Mouse (Mus musculus): ENCODE measurements at regions not wholly inside any gene's neighbourhood (a gene's known extent, or its start where the extent isn't known, plus 50 kb on each side); places are given as distances from the start of the nearest gene placed in this dataset.
"Not testable (repeated sequence)": the region's sequence is repeated elsewhere in the genome, so short reads cannot be mapped to it uniquely, and the experiment has no call there.

DNA sequence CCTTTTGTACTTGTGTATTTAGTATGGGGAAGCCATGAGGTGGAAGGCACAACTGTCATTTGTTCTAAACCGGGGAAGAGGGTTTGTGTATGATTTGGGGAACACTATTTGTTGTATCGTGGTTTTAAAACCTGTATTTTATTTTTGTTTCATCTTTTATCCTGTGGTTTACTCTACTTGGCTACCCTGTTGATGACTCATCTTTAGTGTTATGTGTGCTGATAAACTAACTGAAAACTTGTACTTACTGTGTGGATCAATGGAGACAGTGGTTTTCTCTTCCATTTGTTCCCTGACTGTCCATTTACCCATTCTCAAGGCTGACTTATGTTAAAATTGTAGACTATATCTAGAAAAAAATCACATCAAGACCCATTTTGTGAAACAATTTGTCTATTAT, 512.8 kb downstream of the Serpinb8 start:
- no peak for DNase-seq (ENCODE audit: extremely low spot score)

DNA sequence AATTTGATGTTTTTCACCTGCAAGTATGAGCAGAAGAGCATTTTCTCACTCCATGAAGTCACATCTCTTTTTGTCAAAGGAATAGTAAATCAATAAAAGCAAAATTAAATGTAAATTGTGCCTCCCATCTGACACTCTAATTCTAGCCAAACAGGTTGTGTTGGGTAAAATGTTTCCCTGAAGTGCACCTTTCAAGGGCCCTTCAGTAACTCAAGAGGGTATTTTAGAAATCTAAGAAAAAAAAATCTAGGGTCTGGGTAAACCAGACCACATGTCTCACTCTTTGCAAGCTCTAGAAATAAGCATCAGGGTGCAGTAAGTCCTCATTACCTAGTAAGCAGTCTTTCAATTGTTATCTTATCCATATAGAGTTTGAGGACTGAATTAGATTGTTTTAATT, 521.2 kb downstream of the Serpinb8 start:
- no peak for DNase-seq (ENCODE audit: extremely low spot score)

GRCm38 (mm10) chr1:108127393-108127792, 537.6 kb downstream of the Serpinb8 start:
- no peak for DNase-seq (ENCODE audit: extremely low spot score)

- no peak for DNase-seq (ENCODE audit: extremely low spot score)
Observed at GRCm38 (mm10) chr1:108132006-108132405, 542.2 kb downstream of the Serpinb8 start.

- DNase-seq (ENCODE audit: extremely low spot score) = not testable (repeated sequence)
Observed at GRCm38 (mm10) chr1:108135346-108135745, 545.5 kb downstream of the Serpinb8 start.

DNA sequence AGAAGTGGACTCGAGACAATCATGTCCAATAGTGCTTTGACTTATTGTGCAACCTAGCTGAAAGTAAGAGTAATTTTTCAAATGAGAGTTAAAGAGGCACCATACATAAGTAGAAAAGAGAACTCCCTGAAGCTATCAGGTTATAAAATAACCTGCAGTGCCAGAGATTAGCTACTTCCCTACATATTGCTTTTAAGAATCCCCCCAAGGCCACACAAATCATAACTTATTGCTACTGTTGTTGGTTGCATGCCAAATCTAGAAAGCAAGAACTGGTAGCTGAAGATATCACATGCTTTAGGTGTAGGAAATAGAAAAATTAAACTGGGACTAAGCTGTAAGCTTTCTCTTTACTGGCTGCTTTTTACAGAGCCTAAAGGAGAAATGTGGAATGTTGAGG, 554.3 kb downstream of the Serpinb8 start:
- no peak for DNase-seq (ENCODE audit: extremely low spot score)

DNA sequence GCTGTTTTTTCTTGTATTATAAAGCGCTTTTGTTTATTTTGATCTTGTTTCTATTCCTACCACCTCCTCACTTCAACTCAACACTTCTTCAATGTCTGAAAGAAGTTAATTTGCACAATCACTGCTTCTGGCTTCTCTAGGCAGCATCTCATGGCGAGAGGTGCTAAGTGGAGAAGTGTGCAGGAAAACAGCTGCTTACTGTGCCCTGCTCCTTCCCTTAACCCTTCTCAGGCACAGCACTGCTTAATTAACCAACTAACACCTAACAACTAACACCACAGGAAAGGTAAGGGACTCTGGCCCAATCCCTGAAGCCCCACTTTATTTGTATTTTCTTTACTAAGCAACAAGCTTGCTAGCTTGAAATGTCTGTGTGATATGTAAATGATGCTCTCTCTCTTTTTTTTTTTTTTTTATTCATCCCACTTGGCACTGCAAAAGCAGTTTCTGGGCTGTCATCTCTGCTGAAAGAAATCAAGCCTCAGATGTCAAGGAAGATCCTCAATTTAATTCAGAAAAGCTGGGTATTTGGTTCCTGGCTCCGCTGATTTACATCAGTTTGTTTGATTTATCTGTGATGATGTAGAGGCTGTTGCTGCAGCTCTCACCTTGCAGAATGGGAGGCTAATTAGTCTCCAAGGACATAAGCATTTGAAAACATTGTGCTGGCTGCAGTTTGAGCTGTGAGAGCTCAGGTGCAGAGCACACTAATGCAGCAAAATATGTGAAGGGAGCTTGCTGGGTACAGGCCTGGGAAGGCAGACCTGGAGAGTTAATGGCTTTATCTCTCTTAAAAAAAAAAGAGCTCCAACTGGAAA, 591.8 kb downstream of the Serpinb8 start:
- no peak for DNase-seq (ENCODE audit: extremely low spot score)

DNA sequence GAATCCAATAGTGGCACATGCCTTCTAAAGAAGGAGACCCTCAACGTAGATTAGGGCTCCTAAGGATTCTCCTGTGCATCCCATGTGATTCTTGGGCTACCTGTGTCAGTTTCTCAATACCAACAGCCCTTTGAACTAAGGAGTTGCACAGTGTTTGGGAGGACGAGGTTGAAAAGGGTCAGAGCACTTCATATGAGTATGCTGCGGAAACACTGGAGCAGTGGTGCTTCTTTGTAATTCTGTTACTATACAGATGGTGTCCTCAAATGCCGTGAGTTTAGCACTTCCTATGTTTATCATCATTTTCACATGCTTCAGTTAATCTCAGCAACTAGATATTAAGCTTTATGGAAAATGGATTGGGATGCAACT, 592.3 kb downstream of the Serpinb8 start:
- DNase-seq (ENCODE audit: extremely low spot score) = no peak

DNA sequence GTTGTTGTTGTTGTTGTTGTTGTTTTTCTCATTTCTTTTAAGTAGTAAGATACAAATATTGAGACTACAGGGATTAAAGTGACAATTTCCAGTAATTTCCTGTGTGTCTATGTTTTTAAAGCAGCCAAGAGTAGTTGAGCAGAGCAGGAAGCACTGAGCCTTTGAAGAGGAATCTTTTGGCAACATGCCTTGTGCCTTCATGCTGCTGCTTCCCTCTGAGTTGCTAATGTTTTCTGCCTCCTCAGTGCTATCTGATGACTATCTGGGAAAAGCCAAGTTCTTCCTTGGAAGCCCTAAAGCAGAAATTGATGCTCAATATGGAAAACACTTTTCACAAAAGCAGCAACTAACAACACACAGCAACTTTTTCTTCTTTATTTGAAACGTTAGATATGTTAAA, 634.2 kb downstream of the Serpinb8 start:
- DNase-seq (ENCODE audit: extremely low spot score) = no peak

GRCm38 (mm10) chr1:108240152-108240551, 650.3 kb downstream of the Serpinb8 start:
- DNase-seq (ENCODE audit: extremely low spot score) = no peak

GRCm38 (mm10) chr1:108255147-108255546, 665.3 kb downstream of the Serpinb8 start:
- no peak for DNase-seq (ENCODE audit: extremely low spot score)

GRCm38 (mm10) chr1:108259355-108259754, 669.5 kb downstream of the Serpinb8 start:
- no peak for DNase-seq (ENCODE audit: extremely low spot score)

DNA sequence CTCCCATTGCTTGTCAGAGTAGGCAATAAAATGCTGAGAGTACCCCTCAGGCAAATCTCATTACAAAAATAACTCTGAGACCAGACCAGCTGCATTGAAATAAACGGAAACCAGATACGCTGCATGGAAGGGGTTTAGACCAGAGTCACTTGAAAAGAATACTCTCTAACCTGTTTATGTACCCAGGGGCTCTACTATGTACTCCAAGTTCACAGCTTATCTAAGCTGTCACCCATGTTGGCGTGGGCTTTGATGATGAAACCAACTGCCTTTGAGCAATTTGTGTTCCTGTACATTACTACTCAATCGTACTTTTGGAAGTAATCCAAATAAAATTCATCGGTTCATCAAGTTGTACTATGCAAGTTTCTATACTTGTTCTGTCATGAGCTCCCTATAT, 692.3 kb downstream of the Serpinb8 start:
- DNase-seq (ENCODE audit: extremely low spot score) = no peak

DNA sequence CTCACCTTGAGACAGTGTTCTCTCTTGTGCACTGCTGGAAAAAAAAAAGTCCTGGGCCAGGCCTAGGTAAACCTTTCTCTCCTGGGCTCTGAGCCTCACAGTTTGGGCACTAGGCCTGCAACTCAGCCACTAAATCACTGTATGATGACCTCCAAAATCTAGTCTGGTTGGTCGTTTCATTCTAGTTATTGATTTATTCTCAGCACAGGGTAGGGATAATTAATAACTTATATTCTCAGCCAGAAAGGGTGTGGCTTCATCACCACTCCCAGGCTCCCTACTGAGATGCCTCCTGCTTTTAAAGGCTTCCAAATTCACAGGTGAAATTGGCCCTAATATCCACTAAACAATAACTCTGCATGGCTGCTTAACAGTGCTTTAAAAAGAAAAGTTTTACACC, 696.8 kb downstream of the Serpinb8 start:
- no peak for DNase-seq (ENCODE audit: extremely low spot score)

Data from embryo, embryonic 9.5 days (tissue).